Mouse (Mus musculus): ENCODE results near the gene Brca2. TPM values are rescaled to one million over a fixed set of nuclear protein-coding genes. Genes with fewer than 3 reads are reported as not detected.

Gene Brca2
- polyA plus RNA-seq, 1 experiment from 2014 or later, result 21.6 TPM

DNA sequence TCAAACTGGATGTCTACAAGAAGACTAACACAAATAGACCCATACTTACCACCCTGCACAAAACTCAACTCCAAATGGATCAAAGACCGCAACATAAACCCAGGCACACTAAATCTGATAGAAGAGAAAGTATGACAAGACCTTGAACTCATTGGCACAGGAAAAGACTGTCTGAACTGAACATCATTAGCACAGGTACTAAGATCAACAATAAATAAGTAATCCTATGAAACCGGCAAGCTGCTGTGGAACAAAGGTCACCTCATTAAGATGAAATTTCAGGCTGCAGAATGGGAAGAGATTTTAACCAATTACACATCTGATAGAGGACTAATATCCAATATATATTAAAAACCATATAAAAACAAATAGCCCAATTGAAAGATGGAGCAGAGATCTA is 93.8 kb downstream of the Brca2 start:
- no peak for ATAC-seq (replicated peaks; ENCODE audit: insufficient number of reproducible peaks, low FRiP score, low TSS enrichment)
- Histone ChIP-seq H3K9me3 (replicated peaks; ENCODE audit: control insufficient read depth, low read length) (no peaks in the 10 kb centered on the region), H3K9ac (ENCODE audit: low read depth, low read length) (no peak overlapping the region), H3K4me3 (ENCODE audit: low read depth, low read length) (no peak overlapping the region), H3K27me3 (ENCODE audit: control insufficient read depth, insufficient read depth, low read length) (no peaks in the 10 kb centered on the region), H3K4me1 (ENCODE audit: control insufficient read depth, insufficient read depth, low read length) (no peaks in the 10 kb centered on the region), H3K27ac (ENCODE audit: low read depth, low read length) (no peak overlapping the region), H3K36me3 (ENCODE audit: control insufficient read depth, insufficient read depth, low read length) (no peaks in the 10 kb centered on the region), H3K4me2 (no peak overlapping the region)
- WGBS (ENCODE audit: insufficient replicate concordance), result 97% methylated on average over 2 of the region's 2 CpGs

DNA sequence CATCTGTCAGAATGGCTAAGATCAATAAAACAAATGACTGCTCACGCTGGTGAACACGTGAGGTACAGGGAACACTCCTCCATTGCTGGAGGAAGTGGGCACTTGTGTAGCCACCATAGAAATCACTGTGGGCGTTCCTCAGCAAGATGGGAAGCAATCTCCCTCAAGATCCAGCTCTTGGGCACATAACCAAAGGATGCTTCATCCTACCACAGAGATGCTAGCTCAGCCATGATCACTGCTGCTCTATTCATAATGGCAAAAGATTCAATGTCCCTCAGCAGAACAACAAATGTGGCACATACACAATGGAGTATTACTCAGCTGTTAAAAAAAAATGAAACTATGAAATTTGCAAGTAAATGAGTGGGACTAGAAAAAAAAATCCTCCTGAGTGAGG is 94.3 kb downstream of the Brca2 start:
- Histone ChIP-seq H3K27ac (ENCODE audit: low read depth, low read length) (no peak overlapping the region), H3K4me2 (no peak overlapping the region), H3K27me3 (ENCODE audit: control insufficient read depth, insufficient read depth, low read length) (no peaks in the 10 kb centered on the region), H3K36me3 (ENCODE audit: control insufficient read depth, insufficient read depth, low read length) (no peaks in the 10 kb centered on the region), H3K9ac (ENCODE audit: low read depth, low read length) (no peak overlapping the region), H3K4me3 (ENCODE audit: low read depth, low read length) (no peak overlapping the region), H3K9me3 (replicated peaks; ENCODE audit: control insufficient read depth, low read length) (no peaks in the 10 kb centered on the region), H3K4me1 (ENCODE audit: control insufficient read depth, insufficient read depth, low read length) (no peaks in the 10 kb centered on the region)
- ATAC-seq (replicated peaks; ENCODE audit: insufficient number of reproducible peaks, low FRiP score, low TSS enrichment), result no peak
- WGBS (ENCODE audit: insufficient replicate concordance), result 81% methylated on average over 3 of the region's 3 CpGs

GRCm38 (mm10) chr5:150618599-150619355 is 96.3 kb downstream of the Brca2 start:
- 86% methylated on average over 10 of the region's 10 CpGs for WGBS (ENCODE audit: insufficient replicate concordance)
- H3K9me3 ChIP-seq (replicated peaks; ENCODE audit: control insufficient read depth, low read length), result no peaks in the 10 kb centered on the region
- H3K4me3 ChIP-seq (ENCODE audit: low read depth, low read length), result no peak overlapping the region
- H3K4me2 ChIP-seq, result no peak overlapping the region
- ATAC-seq (replicated peaks; ENCODE audit: insufficient number of reproducible peaks, low FRiP score, low TSS enrichment), result no peak
- H3K9ac ChIP-seq (ENCODE audit: low read depth, low read length), result no peak overlapping the region
- H3K36me3 ChIP-seq (ENCODE audit: control insufficient read depth, insufficient read depth, low read length), result no peaks in the 10 kb centered on the region
- H3K4me1 ChIP-seq (ENCODE audit: control insufficient read depth, insufficient read depth, low read length), result no peaks in the 10 kb centered on the region
- H3K27ac ChIP-seq (ENCODE audit: low read depth, low read length), result no peak overlapping the region
- H3K27me3 ChIP-seq (ENCODE audit: control insufficient read depth, insufficient read depth, low read length), result no peaks in the 10 kb centered on the region

Other genes with a start within 250 kb of the Brca2 start
- not detected in 2 replicates for gene Zar1l, start 4.5 kb upstream of the Brca2 start, polyA plus RNA-seq (2014; fragmentation: Nextera tagmentation; extraction: Ambion mirVana)
- 3.0 and 3.2 TPM in 2 replicates for gene N4bp2l1, start 74.6 kb downstream of the Brca2 start, polyA plus RNA-seq (2014; fragmentation: Nextera tagmentation; extraction: Ambion mirVana)
- 45.2 and 49.9 TPM in 2 replicates for gene N4bp2l2, start 143.6 kb downstream of the Brca2 start, polyA plus RNA-seq (2014; fragmentation: Nextera tagmentation; extraction: Ambion mirVana)
- gene Pds5b, start 151.1 kb downstream of the Brca2 start, polyA plus RNA-seq (2014; fragmentation: Nextera tagmentation; extraction: Ambion mirVana), result 27.2 and 28.5 TPM in 2 replicates

All from heart, embryonic 11.5 days (tissue).